Mouse (Mus musculus) CD4-positive, CD25-positive, alpha-beta regulatory T cell, adult 2 months (primary cell): ENCODE results near the gene Zfp266.

Source experiments
- DNase-seq: peaks from one replicate; pipeline ENCODE4 v3.0.0-alpha.2; 2012; ENCODE audit warnings: low read depth, low spot score

The Zfp266 gene

DNA sequence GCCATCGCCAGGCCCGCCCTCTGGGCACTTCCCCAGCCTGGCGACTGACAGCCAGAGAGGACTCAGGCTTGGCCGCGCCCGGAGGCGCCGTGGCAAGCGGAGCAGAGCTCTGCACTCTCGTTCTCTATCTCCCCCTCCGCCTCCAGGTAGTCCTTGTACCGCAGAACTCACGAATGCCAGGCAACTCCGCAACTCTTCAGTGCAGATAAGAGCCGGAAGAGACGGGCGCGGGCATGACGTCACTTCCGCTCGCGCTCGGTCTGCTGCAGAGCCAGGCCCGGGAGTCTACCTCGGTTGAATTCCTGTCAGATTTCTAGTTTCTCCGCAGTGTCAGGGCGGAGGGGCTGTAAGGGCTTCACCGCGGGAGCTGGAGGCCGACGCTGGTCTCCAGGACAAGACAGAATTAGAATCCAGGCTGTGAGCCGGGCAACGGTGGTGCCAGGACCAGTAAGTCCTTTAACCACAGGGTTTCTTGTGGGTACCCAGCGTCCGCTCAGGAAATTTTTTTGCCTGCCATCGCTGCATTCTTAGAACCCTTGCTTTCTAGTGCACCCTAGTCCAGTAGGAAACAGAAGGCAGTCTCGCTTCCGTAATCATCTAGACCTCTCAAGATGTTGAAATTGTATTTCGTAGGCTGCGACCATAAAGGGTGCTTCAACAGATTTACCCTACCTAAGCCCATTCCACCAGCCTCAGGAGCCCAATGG is 28.5 kb downstream of the Zfp266 start, which contains the start of gene Zfp426:
Gene Zfp426, minus strand, starts transcription at position 220 of the 707 bp plus-strand sequence.
- peak; percentile 96 for DNase-seq

DNA sequence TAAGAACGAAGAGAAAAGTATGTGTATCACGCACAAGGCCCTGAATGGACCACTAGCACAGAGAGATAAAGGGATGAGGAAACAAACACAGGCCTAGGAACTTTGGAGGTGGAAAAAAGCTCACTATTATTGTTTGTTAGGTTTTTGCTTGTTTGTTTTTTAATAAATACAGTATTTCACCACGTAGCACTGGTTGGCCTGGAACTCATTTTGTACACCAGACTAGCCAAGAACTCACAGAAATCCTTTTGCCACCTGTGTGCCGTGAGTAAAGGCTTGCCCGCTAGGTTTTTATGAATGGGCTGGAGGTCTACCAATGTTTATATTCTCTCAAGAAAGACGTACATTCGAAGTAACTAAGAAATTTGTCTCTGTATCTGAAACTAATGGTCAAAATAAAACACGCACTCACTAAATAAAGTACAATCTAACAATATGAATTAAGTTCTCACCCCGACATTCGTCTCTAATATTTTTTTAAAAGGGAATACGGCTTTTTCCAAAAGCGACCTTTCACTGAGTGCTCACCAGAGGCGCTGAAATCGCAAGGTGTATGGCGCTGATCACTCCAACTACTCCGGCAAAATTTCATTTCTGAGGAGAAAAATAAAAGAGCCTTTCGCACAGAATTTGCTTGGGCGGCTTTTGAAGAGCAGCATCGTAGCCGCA is 29.2 kb downstream of the Zfp266 start:
- DNase-seq: peak; percentile 4

DNA sequence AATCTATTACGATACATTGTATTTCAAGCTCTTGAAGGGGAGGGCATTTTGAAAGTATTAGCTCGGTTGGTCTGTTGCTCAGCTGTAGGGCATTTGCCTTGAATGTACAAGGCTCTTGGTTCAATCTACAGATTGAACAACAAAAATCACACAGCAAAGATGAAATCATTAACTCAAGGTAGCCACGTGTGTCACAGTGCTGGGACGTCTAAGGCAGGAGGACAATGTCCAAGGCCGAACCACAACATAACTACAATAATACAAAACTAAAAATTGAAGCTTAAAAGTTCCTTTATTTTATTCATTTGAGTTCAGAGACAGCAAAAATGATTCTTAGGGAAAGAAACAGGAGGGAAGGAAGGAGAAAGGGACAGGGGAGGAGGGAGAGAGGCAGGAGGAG is 31.7 kb downstream of the Zfp266 start:
- DNase-seq: no peak

DNA sequence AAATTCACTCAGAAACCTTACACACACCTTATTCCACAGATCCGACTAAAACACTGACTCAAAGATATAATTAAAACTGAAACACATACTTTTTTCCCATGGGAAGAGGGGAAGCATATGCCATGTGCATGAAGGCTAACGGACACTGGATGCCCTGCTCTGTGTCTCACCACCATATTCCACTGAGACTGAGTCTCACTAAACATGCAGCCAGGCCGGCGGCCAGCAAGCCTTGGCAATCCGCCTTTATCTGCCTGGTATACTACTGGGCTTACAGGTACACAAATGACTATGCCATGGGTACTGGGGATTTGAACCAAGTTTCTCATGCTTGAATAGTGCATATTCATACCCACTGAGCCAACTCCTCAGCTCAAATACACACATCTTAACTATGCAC is 41.8 kb downstream of the Zfp266 start:
- no peak for DNase-seq

DNA sequence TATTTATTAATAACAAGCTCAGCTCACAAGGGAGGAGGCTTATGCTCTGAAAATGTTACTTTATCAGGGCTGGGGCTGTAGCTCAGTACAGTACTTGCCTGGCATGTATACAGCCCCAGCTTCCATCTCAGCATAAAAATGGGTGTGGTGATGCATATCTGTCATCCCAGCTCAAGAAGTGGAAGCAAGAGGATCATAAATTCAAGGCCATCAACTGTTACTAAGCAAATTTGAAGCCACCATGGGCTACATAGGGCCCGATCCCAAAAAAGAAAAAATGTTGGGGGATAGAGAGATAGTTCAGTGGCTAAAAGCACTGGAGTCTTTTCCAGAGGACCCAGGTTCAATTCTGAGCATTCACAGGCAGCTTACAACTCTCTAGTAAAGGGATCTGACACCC is 44.6 kb downstream of the Zfp266 start:
- no peak for DNase-seq

DNA sequence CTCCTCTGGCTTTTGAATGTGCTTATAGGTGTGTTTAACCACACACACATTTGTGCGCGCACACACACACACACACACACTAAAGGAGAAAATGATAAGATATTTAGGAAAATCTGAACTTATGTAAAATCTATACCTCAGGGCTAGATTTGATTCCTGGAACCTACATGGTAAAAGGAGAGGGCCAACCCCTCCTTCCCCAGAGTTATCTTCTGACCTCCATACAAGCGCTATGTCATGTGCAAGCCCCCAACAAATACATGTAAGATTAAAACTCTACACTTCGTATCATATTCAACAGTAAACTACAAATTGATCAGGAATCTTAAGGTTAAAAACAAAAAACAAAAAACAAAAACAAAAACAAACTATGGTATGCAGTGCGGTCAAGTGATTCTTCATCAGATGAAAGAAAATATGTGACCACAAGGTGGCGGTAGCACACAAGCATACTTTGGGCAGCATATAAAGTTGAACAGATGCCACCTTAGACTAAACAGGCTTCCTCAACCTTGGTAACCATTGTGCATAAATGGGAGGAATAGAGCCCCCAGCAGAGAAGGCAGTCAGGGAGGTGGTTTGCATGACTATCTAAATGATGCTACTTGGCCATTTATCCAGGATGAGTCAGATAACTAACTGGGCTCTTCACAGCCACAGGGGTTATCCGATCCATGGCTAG is 54.3 kb downstream of the Zfp266 start:
- DNase-seq: peak; percentile 86

DNA sequence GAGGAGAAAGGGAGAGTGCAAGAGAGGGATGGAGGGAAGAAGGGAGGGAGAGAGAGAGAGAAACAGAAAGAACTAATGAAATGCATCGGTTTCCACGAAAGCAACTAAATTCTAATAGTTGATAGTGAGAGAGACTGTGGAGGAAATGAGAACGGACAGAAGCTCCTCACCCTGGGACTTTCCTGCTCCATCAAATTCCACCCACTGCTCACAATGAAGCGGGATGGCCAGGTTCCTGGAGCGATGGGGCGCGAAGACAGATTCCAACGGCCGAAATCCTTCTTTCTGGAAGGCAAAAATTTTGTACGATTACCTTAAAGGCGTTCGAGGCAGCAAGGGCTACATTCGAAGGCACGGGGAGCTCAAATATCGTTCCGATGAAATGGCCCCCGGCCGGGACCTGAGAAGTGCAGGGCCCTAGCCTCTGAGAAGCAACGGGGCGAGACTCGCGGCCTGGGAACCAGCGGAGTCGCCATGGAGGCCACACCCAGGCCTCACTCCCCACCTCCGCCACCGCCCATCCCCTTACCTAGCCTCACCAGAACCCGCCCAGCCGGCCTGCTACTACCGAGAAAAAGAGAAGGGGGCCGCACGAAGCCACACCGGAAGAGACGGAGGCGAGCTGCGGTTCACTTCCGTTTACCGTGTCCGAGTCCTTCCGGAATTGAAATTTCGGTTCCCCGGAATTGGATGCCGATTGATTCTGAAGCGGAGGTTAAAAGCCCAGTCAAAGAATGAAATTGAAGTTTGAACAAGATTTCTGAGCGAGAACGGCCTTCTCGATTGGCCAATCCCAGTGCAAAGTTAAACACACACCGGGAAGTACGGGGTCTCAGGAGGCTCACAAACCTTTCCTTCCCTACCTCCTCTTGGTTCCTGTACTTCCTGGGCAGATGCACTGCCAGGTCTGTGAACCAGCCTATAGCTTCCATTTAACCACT is 61.6 kb downstream of the Zfp266 start, which contains the start of gene Zfp26:
Gene Zfp26, minus strand, starts transcription at position 786 of the 941 bp plus-strand sequence.
- peak; percentile 83 for DNase-seq

DNA sequence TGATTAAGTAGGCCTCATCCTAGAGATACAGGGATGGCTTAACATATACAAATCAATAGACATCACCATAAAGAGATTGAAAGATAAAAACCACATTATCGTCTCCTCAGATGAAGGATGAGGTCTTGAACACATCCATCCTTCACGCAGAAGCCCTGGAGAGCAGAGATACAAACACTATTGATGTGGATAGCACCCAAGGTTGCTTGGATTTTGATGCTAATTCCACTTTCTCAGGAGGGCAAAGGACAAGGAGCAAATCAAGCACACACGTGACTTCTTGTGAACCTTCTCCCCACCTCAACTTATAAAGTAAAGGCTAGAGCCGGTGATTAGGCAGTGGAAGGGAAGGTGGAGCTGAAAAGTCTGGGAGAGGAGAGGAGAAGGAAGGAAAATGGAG is 67.6 kb downstream of the Zfp266 start:
- no peak for DNase-seq

DNA sequence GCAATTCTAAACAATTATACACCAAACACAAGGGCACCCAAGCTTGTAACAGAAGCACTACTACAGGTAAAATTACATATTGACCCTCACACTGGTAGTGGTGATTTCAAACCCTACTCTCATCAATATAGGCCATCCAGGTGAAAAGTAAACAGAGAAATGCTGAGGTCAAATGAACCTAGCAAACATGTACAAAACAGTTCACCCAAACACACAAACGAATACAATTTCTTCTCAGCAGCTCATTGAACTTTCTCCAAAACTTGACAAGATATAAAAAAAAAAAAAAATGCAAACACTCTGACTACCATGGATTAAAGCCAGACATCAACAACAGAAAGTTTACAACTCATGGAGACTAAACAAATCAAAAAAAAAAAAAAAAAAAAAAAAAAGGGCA is 69.7 kb downstream of the Zfp266 start:
- no peak for DNase-seq
